Mouse (Mus musculus) 3T3-L1 (cell line): ENCODE measurements around the gene Gm20388.

Experiments
- DNase-seq: peaks from one replicate; pipeline ENCODE4 v3.0.0-alpha.2; 2015; ENCODE audit warnings: low read depth, low spot score

Gm20388 gene

DNA sequence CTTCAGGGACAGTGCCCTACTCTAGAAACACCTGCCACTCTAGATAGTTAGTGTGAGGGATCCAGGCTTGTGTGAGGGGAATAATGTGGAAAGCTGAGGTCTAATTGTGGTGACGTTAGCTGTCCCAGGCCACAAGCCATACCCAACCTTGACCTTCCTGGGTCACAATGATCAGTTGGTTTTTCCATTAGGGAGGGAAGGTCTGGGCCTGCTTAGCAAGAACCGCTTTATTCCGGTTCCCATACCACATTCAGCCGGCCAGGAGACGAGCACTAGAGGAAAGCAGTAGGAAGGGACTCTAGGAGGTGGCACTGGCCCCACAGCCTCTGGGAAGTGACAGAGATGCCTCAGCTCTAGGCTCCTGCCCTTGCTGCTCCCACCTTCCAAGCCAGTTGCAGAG lies 253.4 kb downstream of the Gm20388 start:
- DNase-seq, result no peak

- no peak for DNase-seq
Observed at GRCm38 (mm10) chr8:120167136-120167535, 256.5 kb downstream of the Gm20388 start.

DNA sequence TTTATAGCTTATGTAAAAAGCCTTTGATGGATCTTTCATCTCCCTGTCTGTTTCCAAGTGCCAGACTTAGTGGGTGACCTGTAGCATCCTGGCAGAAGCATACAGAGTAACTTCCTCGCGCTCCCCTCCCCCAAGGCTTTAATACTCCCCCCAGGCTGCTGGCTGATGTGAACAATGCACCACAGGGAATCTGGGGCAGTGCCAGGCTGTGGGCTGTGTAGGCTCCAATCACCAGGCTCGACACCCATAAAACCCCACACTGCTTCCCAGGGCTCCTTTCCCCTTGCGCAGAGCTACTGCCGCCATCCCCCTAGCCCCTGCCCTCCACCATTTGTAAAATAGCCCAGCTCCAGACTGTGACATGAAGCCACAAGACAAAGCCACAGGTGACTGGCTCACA lies 257.2 kb downstream of the Gm20388 start:
- peak; percentile 18 for DNase-seq

DNA sequence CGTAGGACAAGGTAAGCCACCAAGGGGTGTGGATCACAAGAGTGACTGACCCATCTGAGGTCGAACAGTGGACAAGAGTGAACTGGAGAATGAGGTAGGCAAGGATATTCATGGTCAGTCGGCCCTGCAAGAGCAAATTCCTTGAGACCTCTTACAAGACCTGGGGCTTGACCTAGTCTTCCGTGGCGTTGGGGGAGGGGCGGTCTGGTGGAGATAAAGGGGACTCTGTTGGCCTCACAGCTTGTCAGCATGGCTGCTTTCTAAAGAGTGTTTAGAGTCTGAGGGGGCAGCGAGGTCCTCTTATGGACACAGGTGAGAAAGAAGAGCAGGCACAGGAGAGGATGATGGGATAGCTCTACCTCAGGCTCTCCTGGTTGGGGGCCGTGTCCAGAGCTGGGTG lies 258.5 kb downstream of the Gm20388 start:
- no peak for DNase-seq

DNA sequence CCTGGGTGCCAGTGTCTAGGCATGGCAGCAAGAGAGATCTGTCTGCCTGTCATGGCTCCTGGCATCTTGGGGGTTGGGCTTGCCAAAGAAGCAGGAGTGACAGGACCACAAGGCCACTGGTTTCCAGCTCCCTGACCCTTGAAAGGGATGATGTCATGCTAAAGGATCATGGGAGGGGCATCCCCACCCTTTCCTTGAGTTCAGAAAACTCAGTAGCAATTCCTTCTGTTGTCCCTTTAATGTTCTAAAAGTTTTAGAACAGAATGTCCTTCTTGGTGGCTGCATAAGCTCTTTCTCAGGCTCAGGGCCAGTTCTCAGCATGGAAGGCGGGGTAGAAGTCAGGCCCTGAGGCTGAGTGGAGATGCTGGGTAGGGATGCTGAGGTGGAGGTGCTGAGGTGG lies 262.6 kb downstream of the Gm20388 start:
- no peak for DNase-seq

DNA sequence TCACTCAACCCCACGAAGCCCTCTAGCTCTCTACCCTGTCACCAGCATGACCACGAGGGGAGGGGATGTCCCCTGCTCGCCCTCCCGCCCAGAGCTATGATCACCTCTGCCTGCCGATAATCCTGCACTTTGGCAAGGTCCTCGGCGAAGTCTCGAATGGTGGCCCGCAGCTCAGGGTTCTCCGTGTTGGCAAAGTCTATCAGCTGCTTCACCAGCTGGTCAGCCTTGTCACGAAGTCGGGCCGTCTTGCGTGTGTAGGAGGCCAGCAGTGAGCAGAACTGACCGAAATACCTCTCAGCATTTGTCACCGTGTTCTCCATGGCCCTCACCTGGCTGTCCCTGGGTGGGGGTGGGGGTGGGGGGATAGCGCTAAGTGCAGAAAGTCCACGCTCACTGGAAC lies 264.0 kb downstream of the Gm20388 start:
- DNase-seq, result no peak

GRCm38 (mm10) chr8:120176605-120177004 lies 266.0 kb downstream of the Gm20388 start:
- peak; percentile 18 for DNase-seq

DNA sequence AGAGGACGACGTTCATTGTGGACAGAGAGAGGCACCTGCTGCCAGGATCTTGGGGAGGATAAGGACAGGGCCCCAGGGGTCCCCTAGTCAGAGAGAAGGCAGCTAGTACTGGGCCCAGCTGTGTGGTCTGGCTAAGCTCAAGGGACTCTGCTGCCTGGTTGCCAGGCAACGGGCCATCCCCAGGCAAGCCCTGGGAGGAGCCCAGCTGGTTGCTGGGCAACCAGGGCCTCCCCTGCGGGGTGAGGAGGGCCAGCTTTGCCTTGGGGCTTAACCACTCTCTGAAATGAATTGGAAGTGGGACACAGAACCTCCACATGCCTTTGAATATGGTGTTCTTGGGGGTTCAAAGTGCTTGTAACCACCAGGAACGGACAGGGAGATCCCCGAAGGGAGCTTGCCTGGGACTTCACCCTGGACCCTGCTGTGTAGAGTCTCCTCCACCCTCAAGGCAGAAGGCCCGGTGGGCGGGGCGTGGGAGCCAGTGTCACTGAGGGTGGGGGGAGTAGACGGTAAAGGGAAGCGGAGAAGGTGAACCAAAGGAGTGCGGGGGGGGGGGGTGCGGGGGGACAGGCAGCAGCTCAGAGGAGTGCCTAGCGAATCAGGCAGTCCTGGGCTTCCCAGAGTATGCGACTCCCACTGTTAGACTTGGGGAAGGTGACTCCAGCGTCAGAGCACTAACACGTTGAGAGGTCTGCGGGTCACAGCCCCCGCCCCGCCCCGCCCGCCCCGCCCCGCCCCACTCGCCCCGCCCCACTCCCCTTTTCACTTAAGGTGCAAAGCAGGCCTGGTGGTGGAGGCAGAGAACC lies 266.9 kb downstream of the Gm20388 start, which contains the start of gene Fam92b:
Gene Fam92b, minus strand, starts transcription at position 149 of the 806 bp plus-strand sequence.
- DNase-seq, result peak; percentile 71

GRCm38 (mm10) chr8:120178124-120178514 lies 267.5 kb downstream of the Gm20388 start:
- DNase-seq, result no peak

- DNase-seq, result peak; percentile 95
Observed at GRCm38 (mm10) chr8:120179027-120179431, 268.4 kb downstream of the Gm20388 start.

DNA sequence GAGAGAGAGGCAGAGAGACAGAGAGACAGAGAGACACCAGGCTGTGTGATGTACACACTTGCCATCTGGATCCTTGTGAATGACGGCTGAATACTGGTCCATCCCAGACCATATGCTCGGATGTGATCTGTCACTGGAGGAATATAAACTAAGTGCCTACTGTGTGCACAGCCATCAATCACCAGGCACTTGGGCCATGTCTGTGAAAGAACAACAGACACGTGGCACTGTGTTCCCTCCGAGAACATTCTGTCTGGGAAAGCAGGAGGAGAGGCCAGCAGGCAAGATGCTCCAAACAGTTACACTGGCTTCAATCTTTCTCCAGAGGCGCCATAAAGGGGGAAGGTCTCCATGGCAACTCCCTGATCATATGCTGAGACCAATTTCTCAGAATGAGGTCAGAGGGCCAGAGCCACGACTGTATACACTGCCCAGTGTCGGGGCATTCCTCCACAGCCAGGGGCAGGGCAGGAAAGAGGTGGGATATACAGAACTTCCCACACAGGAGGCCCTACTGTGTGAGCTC lies 269.9 kb downstream of the Gm20388 start:
- DNase-seq, result no peak

GRCm38 (mm10) chr8:120181274-120181673 lies 270.6 kb downstream of the Gm20388 start:
- DNase-seq, result no peak

DNA sequence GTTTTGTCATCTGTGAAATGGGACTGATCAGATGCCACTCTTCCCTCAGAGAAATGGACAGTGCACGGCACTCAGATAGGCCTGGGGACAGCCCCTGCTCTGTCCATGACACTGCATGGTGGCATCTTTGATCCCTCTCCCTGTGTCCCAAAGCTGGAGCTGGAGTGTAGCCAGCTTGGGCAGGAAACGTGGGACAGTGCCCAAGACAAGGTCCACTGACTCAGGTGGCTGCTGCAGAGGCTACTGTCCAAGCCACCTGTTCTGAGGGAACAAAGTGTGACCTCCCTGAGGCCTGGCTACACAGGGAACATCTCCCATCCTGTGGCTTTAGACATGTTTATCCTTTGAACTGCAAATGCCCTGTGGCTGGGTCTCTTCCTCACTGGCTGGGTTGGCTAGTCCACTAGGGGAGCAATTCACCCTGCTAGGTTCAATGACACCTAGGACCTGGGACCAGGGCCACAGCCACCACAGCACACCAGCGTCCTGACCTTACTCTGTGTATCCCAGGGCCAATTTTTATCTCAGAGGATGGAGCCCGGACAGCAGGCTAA lies 271.3 kb downstream of the Gm20388 start:
- no peak for DNase-seq

- DNase-seq, result no peak
Observed at GRCm38 (mm10) chr8:120184366-120184765, 273.7 kb downstream of the Gm20388 start.

DNA sequence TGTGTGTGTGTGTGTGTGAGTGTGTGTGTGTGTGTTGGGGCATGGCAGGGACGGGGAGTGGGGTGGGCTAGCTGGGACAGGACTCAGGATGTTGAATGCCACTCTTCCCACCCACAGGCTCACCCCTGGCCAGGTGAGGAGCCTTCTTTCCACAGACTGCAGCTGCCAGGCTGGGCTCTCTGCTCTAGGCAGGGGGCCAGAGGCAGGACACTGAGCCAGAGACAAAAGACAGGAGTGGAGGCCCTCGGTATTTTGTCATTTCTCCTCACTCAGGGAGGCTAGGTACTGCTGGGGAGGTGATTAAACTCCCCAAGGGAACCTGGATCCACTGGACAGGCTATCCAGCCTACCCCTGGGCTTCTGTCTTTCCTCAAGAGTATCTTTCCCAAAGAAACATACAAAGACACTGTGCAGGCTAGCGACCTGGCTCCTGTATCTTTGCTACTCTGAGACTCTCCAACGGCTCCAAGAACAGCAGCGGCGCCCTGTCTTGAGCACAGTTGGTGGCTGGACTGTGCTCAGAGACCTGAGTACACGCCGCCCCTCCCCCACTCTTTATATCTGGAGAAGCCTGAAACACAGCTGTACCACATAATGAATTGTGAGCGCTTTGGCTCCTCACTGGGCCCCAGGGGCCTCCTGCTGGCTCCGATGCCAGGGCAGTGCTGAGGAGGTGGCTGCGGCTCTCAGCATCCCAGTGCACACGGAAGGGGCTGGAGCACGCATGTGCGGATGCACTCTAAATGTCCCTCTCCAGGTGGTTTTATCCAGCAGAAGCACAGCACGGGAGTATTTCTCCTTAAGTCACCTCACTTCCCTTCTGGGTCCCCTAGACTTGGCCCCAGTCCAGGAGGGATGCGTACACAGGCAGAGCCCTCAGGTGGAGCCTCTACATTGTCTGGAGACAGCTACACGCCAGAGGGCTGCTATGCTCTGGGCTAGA lies 274.5 kb downstream of the Gm20388 start:
- DNase-seq, result no peak

DNA sequence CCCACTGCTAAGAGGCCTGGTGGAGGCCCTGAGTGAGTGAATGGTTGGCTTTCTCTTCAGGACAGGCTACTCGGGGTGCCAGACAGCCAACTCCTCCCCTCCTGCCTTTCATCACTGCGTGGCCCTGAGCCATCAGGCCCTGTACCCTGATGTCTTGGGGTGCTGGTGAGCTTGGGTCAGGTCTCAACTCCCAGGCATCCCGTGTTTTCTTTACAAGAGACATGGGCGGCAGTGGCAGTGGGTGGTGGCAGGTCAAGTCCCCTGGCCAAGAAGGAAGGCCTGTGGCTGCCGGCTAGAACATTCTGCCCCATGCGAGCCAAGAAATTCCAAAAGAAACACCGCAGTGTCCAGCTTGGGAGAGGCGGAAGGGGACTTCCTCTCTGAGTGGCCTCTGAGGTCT lies 275.8 kb downstream of the Gm20388 start:
- no peak for DNase-seq

DNA sequence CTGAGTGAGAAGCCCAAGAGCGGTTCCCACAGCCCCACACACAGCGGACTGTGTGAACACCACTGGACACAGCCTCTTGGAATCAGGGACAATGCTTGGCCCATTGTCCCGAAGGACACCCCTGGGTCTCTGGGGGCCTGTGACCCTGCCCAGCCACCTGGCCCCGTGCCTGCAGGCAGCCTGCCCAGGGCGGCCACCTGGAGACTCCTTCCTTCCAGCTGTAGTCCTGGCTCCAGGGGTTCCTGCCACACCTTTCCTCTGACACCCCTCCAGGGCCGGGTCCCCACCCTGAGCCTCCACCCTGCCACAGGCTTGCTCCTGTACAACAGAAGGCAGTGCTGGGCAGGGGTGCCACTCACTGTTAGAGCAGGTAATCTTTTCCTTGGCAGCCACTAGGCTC lies 277.9 kb downstream of the Gm20388 start:
- DNase-seq, result no peak

- DNase-seq, result no peak
Observed at GRCm38 (mm10) chr8:120189440-120189839, 278.8 kb downstream of the Gm20388 start.

GRCm38 (mm10) chr8:120190107-120190809 lies 279.6 kb downstream of the Gm20388 start:
- peak; percentile 27 for DNase-seq

- DNase-seq, result peak; percentile 86
Observed at GRCm38 (mm10) chr8:120190810-120191413, 280.3 kb downstream of the Gm20388 start.

- DNase-seq, result peak; percentile 32
Observed at GRCm38 (mm10) chr8:120191633-120192032, 281.0 kb downstream of the Gm20388 start.
